Mouse (Mus musculus) lung, adult 2 months (tissue): ENCODE measurements around the gene Clca4a.
"Not testable (repeated sequence)": the region's sequence is repeated elsewhere in the genome, so short reads cannot be mapped to it uniquely, and the experiment has no call there.

Experiments used
- CTCF ChIP-seq: fragments of 200-500 bp; IDR thresholded peaks from 2 replicates; pipeline ENCODE4 v1.5.1; 2011; ENCODE audit warnings: mild to moderate bottlenecking, low read length, control low read depth; ENCODE audit not compliant: insufficient read depth
- POLR2A ChIP-seq: fragments of 200-500 bp; IDR thresholded peaks from 2 replicates; pipeline ENCODE4 v1.6.1; 2011; ENCODE audit warnings: low read depth, mild to moderate bottlenecking, control low read depth, low read length, borderline replicate concordance; ENCODE audit errors: extremely low read depth

DNA sequence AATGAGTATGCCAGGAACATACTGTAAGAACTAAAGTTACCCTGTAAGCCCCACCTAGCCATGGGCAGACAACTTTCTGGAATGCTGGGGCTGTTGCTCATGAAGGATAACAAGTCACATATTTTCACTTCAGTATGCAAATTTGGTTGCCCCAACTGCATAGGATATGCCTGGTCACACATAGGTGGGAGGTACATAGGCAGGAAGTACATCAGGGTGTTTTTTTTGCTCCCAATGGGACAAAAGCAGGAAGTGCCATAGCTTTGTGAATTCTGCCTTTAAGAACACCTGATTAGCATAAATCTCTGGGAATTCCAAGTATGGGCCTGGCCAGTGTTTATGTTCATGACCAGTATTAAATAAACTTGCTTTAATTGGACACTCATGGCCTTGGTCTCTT lies 41.2 kb downstream of the Clca4a start:
- TF ChIP-seq CTCF, POLR2A: not testable (repeated sequence)
